Mouse (Mus musculus): ENCODE results near the gene Mef2c.

- TF ChIP-seq POLR2A (IDR thresholded peaks at IDR 0.05; ENCODE audit: borderline replicate concordance, extremely low read depth, low read depth, low read length) (no peak), CTCF (IDR thresholded peaks at IDR 0.05; ENCODE audit: insufficient read depth, low read length) (no peak)
Measured at GRCm38 (mm10) chr13:83638735-83639134, 134.9 kb downstream of the Mef2c start.
